Mouse (Mus musculus): Measurements from ENCODE around the gene Srpk3.
A peak's percentile ranks its signal among the peaks of the same experiment; 100 is the strongest.

The Srpk3 gene

GRCm38 (mm10) chrX:73815072-73815471, 40.9 kb downstream of the Srpk3 start:
- peak; percentile 26 to 27 for DNase-seq

- DNase-seq: no peak
Observed at GRCm38 (mm10) chrX:73816596-73817314, 42.5 kb downstream of the Srpk3 start.

GRCm38 (mm10) chrX:73823747-73824146, 49.5 kb downstream of the Srpk3 start:
- DNase-seq: peak; percentile 13 to 28

- peak; percentile 79 to 84 for DNase-seq
Observed at GRCm38 (mm10) chrX:73824185-73825151, 50.3 kb downstream of the Srpk3 start, which contains the start of gene Pdzd4. Gene Pdzd4 (minus strand): TSS chrX:73824969.
